Mouse (Mus musculus) hindbrain, embryonic 14.5 days (tissue): ENCODE results near the gene Invs. TPM values are rescaled to one million over a fixed set of nuclear protein-coding genes. Genes with fewer than 3 reads are reported as not detected.

ENCODE experiments used
- ATAC-seq: fragments of 200-750 bp; cut with Nextera tagmentation; 2 replicates; pipeline ENCODE4 v1.8.0; 2017; ENCODE audit warnings: moderate number of reproducible peaks, mild to moderate bottlenecking, moderate TSS enrichment, moderate library complexity; ENCODE audit not compliant: low FRiP score
- DNase-seq: peaks from one replicate; pipeline ENCODE4 v3.0.0-alpha.2; 2015; ENCODE audit warnings: low spot score
- H3K27ac ChIP-seq: fragments of 300-500 bp; sonication (generic); 2 replicates; pipeline ENCODE4 v1.5.1; 2014; ENCODE audit warnings: mild to moderate bottlenecking, moderate library complexity
- H3K27me3 ChIP-seq: fragments of 300-500 bp; sonication (generic); 2 replicates; pipeline ENCODE4 v1.6.1; 2014; ENCODE audit warnings: mild to moderate bottlenecking, low read length, mixed read lengths; ENCODE audit not compliant: control insufficient read depth, insufficient read depth
- H3K36me3 ChIP-seq: fragments of 300-500 bp; sonication (generic); replicated peaks from 2 replicates; pipeline ENCODE4 v1.6.1; 2014; ENCODE audit not compliant: control insufficient read depth, insufficient read depth
- H3K4me1 ChIP-seq: fragments of 300-500 bp; sonication (generic); replicated peaks from 2 replicates; pipeline ENCODE4 v1.6.1; 2014; ENCODE audit warnings: antibody characterized with exemption, low read length, mixed read lengths; ENCODE audit not compliant: control insufficient read depth, insufficient read depth
- H3K4me2 ChIP-seq: fragments of 300-500 bp; sonication (generic); replicated peaks from 2 replicates; pipeline ENCODE4 v1.6.1; 2014; ENCODE audit warnings: mild to moderate bottlenecking, moderate library complexity
- H3K4me3 ChIP-seq: fragments of 300-500 bp; sonication (generic); replicated peaks from 2 replicates; pipeline ENCODE4 v1.5.1; 2014; ENCODE audit warnings: mild to moderate bottlenecking, low read length
- H3K9ac ChIP-seq: fragments of 300-500 bp; sonication (generic); 2 replicates; pipeline ENCODE4 v1.6.1; 2014
- H3K9me3 ChIP-seq: fragments of 300-500 bp; sonication (generic); 2 replicates; pipeline ENCODE4 v1.6.1; 2016; ENCODE audit warnings: low read length; ENCODE audit not compliant: control insufficient read depth
- WGBS: fragments of 180-500 bp; shearing (Covaris S2); extraction: QIAGEN DNeasy Blood & Tissue Kit; methylation state at CpG from one replicate; pipeline ENCODE4 v1.1.7; 2014; 5-methylcytosine and 5-hydroxymethylcytosine counted together
- polyA plus RNA-seq: library from polyadenylated mRNA; unstranded; fragments of >200 nt; fragmentation: Nextera tagmentation; extraction: Ambion mirVana; gene quantifications from 2 replicates; pipeline ENCODE4 v1.2.1, GENCODE M21; 2014

Gene Invs
- polyA plus RNA-seq, 1 experiment from 2014 or later: 5.7 TPM

DNA sequence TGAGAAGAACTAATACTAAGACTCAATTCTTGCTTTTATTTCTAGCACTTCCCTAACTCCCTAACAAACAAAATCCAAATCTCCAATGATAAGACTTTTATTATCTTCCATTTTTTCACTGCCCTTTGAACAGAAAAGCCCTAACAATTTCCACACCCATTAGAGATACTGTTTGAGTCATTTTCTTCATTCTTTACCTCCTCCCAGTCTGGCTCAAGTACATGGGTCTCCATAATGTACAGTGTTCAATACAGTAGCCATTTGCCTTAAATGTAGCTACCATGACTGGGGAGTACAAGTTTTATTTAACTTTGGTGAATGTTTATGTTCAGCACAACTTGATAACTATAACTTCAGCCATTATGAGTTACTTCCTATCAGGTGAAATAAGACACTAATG, 9.0 kb upstream of the Invs start:
- H3K9me3 ChIP-seq: no peaks in the 10 kb centered on the region
- H3K36me3 ChIP-seq: no peaks in the 10 kb centered on the region
- H3K4me2 ChIP-seq: no peak overlapping the region
- no peaks in the 10 kb centered on the region for H3K27me3 ChIP-seq
- no peak overlapping the region for H3K27ac ChIP-seq
- no peak for DNase-seq
- no peaks in the 10 kb centered on the region; the same call in 1 of the 2 replicates for H3K4me1 ChIP-seq
- H3K4me3 ChIP-seq: no peak overlapping the region
- no peak overlapping the region for H3K9ac ChIP-seq
- no peak for ATAC-seq

DNA sequence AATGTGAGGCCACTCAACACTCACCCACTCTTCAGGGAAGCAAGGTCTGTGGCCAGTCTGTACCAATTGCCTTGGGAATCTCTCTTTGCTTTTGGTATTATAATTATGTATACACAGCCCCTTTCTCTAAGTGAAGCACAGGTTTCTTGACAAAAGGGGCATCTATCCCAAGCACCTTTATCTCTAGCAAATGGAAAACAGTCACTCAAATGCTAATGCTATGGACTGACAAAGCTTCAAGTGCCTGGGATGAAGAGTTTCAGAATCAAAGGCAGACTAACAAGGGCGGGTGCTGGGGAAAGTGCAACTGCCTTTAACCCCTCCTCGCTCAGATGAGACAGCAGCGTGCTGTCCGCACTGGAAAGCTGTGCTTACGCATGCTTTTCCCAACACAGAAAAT, 7.7 kb upstream of the Invs start:
- 36% methylated on average over 5 of the region's 5 CpGs for WGBS

DNA sequence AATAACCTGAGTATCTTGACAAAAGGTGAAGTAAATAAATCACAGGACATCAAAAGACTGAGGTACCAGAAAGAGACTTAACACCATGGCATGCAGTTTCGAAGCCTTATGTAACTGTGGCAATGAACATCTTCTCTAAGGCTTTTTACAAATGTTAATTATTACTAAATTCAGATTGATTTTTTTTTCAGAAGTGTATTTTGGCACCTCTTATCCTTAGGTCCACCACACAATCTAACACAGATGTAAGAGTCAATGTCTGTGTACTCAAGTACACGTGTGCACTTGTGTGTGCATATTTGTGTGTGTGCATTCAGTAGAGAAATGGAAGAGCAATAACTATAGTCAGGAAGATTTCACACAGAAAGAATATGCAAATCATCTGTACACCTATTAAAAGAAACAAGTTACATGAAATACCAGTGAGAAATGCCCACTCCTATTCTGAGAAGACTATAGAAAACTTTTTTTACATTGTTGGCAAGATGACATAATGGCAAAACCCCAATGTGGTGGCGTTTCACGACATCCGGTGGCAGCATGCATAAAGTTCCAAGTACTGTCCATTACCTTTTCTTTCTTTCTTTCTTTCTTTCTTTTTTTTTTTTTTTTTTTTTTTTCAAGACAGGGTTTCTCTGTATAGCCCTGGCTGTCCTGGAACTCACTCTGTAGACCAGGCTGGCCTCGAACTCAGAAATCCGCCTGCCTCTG, 6.3 kb upstream of the Invs start:
- Histone ChIP-seq H3K4me1 (peaks cover 5% of the 10 kb centered on the region; the same call in 1 of the 2 replicates), H3K4me2 (no peak overlapping the region), H3K27me3 (no peaks in the 10 kb centered on the region), H3K27ac (no peak overlapping the region), H3K4me3 (no peak overlapping the region), H3K9ac (no peak overlapping the region), H3K9me3 (no peaks in the 10 kb centered on the region), H3K36me3 (no peaks in the 10 kb centered on the region; the same call in 1 of the 2 replicates)
- 97% methylated on average over 7 of the region's 7 CpGs for WGBS
- DNase-seq (no peak), ATAC-seq (no peak)

More for the DNA sequence above, 7.7 kb upstream of the Invs start:
- ATAC-seq (no peak), DNase-seq (no peak)
- H3K36me3 ChIP-seq: no peaks in the 10 kb centered on the region
- H3K4me2 ChIP-seq: no peak overlapping the region
- no peaks in the 10 kb centered on the region for H3K27me3 ChIP-seq
- H3K27ac ChIP-seq: no peak overlapping the region
- H3K9ac ChIP-seq: no peak overlapping the region
- no peaks in the 10 kb centered on the region for H3K9me3 ChIP-seq
- no peak overlapping the region for H3K4me3 ChIP-seq
- H3K4me1 ChIP-seq: no peaks in the 10 kb centered on the region; the same call in 1 of the 2 replicates

DNA sequence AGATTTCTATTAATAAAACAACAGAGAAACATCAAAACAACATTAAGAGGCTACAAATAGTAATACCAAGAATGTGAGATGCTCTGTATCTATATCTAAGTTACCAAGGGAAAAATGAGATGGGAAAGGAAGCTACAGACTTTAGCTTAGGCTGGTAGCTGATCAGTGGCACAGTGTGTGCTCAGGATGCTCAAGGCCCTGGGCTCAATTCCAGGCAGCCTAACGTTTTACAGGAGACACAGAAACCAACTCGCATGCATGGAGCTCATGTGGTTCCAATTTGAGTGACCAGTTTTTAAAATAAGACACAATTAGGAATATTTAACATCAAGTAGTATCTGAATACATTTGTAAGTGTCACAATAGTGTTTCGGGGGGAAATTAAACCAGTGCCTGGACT, 3.8 kb upstream of the Invs start:
- Histone ChIP-seq H3K27me3 (no peaks in the 10 kb centered on the region), H3K9me3 (no peaks in the 10 kb centered on the region), H3K36me3 (no peaks in the 10 kb centered on the region; the same call in 1 of the 2 replicates), H3K27ac (no peak overlapping the region), H3K4me3 (no peak overlapping the region), H3K9ac (no peak overlapping the region), H3K4me2 (no peak overlapping the region), H3K4me1 (peaks cover 10% of the 10 kb centered on the region; the same call in 1 of the 2 replicates)
- ATAC-seq (no peak), DNase-seq (no peak)
- whole genome bisulfite sequencing: 85% methylated on average over 3 of the region's 3 CpGs

DNA sequence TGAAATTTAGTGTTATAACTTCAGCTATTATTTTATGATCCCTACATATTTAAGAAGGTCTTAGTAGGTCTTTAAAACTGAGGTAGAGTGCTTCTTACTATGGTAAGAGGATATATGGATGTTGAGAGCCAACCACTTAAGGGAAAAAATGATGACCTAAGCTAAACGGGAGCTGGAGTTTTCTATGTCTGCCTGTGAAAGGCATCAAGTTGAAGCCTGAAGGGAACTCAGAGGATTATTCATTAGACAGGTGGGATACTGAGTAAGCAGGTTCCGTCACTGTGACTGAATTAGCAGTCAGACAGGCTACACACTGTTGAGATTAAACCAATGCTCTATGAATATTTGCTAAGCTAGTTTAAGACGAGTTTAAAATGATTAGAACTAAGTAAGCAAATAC, 2.5 kb upstream of the Invs start:
- H3K4me2 ChIP-seq: no peak overlapping the region
- H3K4me3 ChIP-seq: no peak overlapping the region
- no peaks in the 10 kb centered on the region for H3K27me3 ChIP-seq
- no peaks in the 10 kb centered on the region for H3K9me3 ChIP-seq
- ATAC-seq (no peak), DNase-seq (no peak)
- no peak overlapping the region for H3K27ac ChIP-seq
- H3K36me3 ChIP-seq: no peaks in the 10 kb centered on the region; the same call in 1 of the 2 replicates
- peaks cover 10% of the 10 kb centered on the region; the same call in 1 of the 2 replicates for H3K4me1 ChIP-seq
- 80% methylated on average over 3 of the region's 3 CpGs for WGBS
- H3K9ac ChIP-seq: no peak overlapping the region

DNA sequence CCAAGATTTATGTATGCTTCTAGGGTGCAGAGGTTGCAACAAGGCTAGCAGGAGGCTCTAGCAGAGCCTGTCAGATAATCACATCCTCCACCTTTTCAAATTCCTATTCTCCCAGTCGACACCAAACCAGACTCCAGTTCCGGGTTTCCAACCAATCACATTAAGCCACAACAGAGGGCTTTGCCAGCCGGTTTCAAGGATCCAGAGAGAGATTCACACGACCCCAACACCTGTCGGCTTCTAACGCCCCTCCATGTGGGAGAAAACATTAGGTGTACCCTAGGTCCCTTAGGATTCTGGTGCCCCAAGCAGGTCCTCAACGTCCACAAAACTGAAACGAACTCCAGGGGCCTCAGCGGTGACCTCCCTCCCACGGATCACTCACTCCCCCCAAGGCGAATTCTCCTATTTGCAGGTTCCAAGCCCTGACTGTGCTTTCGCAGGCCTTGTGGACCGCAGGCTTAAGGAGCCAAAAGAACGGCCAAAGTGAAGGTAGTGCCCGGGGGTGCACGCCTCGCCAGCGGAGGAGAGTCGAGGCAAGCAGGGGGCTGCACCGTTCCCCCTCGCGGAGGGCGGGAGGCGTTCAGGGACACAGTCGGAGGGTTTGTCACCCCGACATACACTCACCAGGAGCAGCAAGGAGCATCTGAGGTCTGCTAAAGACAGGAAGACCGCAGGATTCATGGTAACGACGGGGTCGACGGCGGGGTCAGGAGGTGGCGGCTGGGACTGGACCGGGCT, 633 bp upstream of the Invs start:
- WGBS: 0% methylated on average over 34 of the region's 34 CpGs
- Histone ChIP-seq H3K9ac (peak overlapping the region; percentile 80), H3K4me3 (peak overlapping the region; percentile 70), H3K27me3 (no peaks in the 10 kb centered on the region), H3K9me3 (no peaks in the 10 kb centered on the region), H3K4me2 (peak overlapping the region; percentile 75), H3K4me1 (peaks cover 10% of the 10 kb centered on the region; the same call in 1 of the 2 replicates), H3K36me3 (no peaks in the 10 kb centered on the region; the same call in 1 of the 2 replicates), H3K27ac (peak overlapping the region; percentile 38; the same call in 1 of the 2 replicates)
- DNase-seq (no peak), ATAC-seq (no peak; the same call in 1 of the 2 replicates)

DNA sequence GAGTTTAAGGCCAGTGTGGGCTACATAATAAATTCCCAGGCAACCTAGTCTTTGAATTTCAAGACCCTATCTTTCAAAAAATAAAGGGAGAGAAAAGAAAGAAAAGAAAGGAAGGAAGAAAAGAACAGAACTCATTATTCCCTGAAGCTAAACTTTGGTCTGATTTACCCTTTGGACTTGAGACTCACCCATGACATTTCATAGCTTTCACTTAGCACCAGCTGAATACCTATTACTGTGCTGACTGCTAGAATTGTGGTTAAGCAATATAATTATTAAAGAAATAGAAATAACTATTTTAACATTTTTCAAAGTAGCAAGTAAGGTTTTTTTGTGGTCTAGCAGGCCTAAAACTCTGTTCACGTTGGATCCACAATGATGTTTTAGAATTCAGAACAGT, 1.6 kb downstream of the Invs start:
- no peak overlapping the region for H3K9ac ChIP-seq
- H3K4me1 ChIP-seq: peaks cover 10% of the 10 kb centered on the region; the same call in 1 of the 2 replicates
- H3K4me2 ChIP-seq: no peak overlapping the region
- no peak for DNase-seq
- WGBS: 97% methylated on average over 1 of the region's 1 CpGs
- ATAC-seq: no peak
- no peaks in the 10 kb centered on the region; the same call in 1 of the 2 replicates for H3K36me3 ChIP-seq
- H3K9me3 ChIP-seq: no peaks in the 10 kb centered on the region
- no peaks in the 10 kb centered on the region for H3K27me3 ChIP-seq
- no peak overlapping the region for H3K4me3 ChIP-seq
- H3K27ac ChIP-seq: no peak overlapping the region

DNA sequence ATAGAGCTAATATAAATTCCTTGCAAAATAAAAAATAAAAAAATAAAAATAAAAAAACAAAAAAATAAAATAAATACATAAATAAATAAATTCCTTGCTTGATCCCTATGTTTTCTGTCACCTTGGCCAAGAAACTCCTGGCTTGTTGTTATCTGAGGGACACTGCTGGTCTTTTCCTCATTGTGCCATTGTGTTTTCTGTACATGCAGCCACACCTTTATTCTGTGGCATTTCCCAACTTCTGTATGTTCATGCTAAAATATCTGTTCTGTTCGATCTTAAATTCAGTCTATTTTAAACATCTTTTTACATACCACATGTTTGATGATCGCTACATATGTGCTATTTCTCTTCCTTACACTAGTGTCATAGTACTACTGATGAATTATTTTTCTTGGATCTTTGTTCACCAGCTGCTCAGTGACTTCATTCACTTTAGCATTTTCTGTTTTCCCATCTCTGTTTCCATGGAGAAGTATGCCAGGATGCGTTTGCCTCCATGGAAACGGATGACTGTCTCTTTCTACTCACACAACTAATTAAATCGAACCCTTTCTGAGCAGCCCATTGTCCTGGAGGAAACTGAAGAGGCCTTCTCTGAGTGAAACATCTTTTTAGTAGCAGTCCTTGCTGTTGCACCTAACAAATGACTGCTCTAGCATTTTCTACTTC, 7.7 kb downstream of the Invs start:
- Histone ChIP-seq H3K36me3 (no peaks in the 10 kb centered on the region), H3K9me3 (no peaks in the 10 kb centered on the region), H3K4me2 (no peak overlapping the region), H3K9ac (no peak overlapping the region), H3K27ac (peak overlapping the region; percentile 57; the same call in 1 of the 2 replicates), H3K4me1 (no peaks in the 10 kb centered on the region; the same call in 1 of the 2 replicates), H3K27me3 (no peaks in the 10 kb centered on the region), H3K4me3 (no peak overlapping the region)
- DNase-seq (peak; percentile 62), ATAC-seq (peak; percentile 75)
- WGBS: 16% methylated on average over 5 of the region's 5 CpGs

DNA sequence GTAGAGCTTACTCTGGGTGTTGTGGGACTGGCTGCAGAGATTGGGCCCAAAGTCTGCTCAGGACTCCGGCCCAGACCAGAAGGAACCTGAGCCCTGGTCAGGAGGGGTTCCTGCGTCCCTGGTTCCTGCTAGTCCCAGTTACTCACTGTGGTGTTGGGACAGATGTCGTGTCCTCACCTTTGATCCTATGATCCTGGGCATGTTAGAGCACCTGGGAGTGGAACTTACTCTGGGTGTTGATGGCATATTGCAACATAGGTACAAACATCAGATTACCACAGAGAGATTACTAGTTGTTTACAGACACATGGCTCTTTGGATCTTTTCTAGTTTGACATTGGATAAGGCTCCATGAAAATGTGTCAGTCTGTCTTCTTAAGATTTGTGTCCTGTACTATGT, 35.3 kb downstream of the Invs start:
- Histone ChIP-seq H3K4me2 (no peak overlapping the region), H3K4me1 (no peaks in the 10 kb centered on the region), H3K36me3 (no peaks in the 10 kb centered on the region), H3K4me3 (no peak overlapping the region), H3K27ac (no peak overlapping the region), H3K9ac (no peak overlapping the region), H3K27me3 (no peaks in the 10 kb centered on the region), H3K9me3 (no peaks in the 10 kb centered on the region)
- ATAC-seq (no peak), DNase-seq (no peak)
- WGBS: 91% methylated on average over 3 of the region's 3 CpGs
